Mouse (Mus musculus): ENCODE measurements around the gene Atp5c1. TPM values are rescaled to one million over a fixed set of nuclear protein-coding genes. Genes with fewer than 3 reads are reported as not detected.
A peak's percentile ranks its signal among the peaks of the same experiment; 100 is the strongest.

Gene Atp5c1
- polyA plus RNA-seq, 1 experiment from 2014 or later = 661 TPM

DNA sequence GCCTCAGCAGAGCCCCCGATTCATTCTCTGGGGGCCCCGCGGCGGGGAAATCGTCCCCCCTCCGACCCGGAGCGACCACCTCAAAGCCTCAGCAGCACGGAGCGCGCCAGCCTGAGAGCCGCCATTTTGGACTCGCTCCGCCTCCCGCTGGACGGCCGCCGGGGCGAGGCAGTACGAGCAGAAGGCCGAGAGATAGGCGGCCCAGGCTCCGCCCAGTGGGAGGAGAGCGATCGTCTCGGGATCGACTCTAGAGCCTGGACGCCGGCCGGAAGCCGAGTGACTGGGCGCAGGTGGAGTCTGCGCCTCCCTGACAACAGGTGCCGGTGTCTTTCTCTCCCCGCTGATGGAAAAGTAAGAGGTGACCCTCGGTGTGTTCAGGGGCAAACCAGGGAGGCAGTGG lies 31.8 kb downstream of the Atp5c1 start, which contains the start of gene Taf3:
TSS of gene Taf3 (minus strand) at position 136 of the 400 bp plus-strand sequence.
- H3K4me1 ChIP-seq = peaks cover 14% of the 10 kb centered on the region
- ATAC-seq (replicated peaks; ENCODE audit: low FRiP score) = peak; percentile 94
- H3K27me3 ChIP-seq = no peaks in the 10 kb centered on the region
- H3K27ac ChIP-seq = no peak within 1 kb of the TSS
- H3K4me2 ChIP-seq = peak within 1 kb of the TSS; percentile 83
- H3K9ac ChIP-seq = peak within 1 kb of the TSS; percentile 67
- H3K36me3 ChIP-seq = no peaks in the 10 kb centered on the region
- peak within 1 kb of the TSS; percentile 94 for H3K4me3 ChIP-seq (replicated peaks)
- no peaks in the 10 kb centered on the region for H3K9me3 ChIP-seq (replicated peaks)
- WGBS = under 1% methylated on average over 36 of the region's 36 CpGs

DNA sequence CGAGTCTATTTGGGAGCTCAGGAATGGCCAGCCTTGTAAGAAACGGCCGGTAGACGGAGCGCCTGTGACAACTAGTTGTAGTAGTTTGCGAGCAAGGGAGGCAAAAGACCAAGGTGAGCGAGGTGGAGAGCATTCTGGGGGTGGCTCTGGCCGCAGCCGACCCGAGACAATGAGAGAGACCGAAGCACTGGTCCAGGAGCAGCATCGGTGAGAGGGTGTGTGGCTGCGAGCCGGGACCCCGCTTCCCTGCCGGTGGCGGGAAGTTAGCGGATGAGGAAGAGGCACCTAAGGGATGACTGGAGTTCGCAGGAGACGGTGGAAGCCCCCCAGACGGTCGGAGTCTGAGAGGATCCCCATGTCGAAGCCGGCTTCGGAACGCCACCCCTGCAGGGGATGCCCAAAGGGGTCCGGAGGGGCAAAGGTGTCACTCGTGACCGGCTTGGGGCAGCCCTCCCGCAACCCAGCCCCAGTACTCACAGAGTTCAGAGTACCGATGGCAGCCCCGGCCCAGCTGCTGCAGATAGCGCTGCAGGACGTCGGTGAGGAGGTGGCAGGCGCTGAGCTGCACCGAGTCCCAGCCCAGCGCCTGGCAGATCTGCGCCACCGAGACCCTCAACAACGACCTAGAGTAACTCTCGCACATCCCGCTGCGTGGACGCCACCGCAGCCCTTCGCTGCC lies 32.4 kb downstream of the Atp5c1 start:
- no peaks in the 10 kb centered on the region for H3K36me3 ChIP-seq
- H3K9ac ChIP-seq = peak overlapping the region; percentile 67
- ATAC-seq (replicated peaks; ENCODE audit: low FRiP score) = peak; percentile 75
- H3K4me2 ChIP-seq = peak overlapping the region; percentile 83
- WGBS = under 1% methylated on average over 47 of the region's 47 CpGs
- H3K9me3 ChIP-seq (replicated peaks) = no peaks in the 10 kb centered on the region
- H3K27ac ChIP-seq = no peak overlapping the region
- peaks cover 14% of the 10 kb centered on the region for H3K4me1 ChIP-seq
- H3K4me3 ChIP-seq (replicated peaks) = peak overlapping the region; percentile 94
- no peaks in the 10 kb centered on the region for H3K27me3 ChIP-seq

DNA sequence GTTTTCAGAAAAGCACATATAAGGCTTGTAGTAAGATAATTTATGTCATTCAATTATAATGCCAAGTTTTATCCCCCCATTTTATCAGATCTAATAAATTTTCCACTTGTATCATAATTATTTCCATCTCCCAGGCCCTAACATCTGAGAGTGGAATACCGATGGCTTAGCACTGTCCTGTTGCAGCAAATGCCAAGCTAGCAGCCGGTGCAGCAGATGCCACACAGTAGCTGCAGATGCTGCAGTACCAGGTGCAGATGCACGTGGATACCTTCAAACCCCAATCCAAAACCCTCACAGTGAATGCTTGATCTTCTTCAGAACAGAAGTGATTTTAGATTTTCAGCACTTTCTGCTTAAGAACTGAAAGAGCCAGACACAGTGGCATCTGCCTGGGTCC lies 45.3 kb downstream of the Atp5c1 start:
- Histone ChIP-seq H3K4me1 (peaks cover 2% of the 10 kb centered on the region; the same call in 1 of the 2 replicates), H3K36me3 (peaks cover 10% of the 10 kb centered on the region; the same call in 1 of the 2 replicates), H3K9me3 (replicated peaks) (no peaks in the 10 kb centered on the region), H3K4me2 (no peak overlapping the region), H3K27ac (no peak overlapping the region), H3K27me3 (no peaks in the 10 kb centered on the region), H3K9ac (no peak overlapping the region), H3K4me3 (replicated peaks) (no peak overlapping the region)
- WGBS = 83% methylated on average over 3 of the region's 3 CpGs
- ATAC-seq (replicated peaks; ENCODE audit: low FRiP score) = no peak

DNA sequence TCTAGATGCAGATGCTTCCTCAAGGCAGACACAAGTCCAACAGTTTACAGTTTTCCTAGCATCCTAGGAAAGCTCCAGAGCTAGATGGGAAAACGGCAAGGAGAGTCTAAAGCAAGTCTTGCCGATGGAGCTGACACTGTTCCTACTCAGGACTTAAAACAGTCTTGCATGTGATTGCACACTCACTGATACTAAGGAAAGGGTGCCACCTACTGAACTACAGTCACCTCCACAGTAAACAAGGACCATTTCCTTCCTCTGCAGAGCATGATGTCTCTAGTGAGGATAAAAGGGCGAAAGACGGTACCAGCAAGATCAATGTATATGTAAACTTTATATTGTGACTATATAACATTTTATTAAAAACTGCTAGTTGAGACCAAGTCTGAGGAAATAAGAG lies 46.6 kb downstream of the Atp5c1 start:
- Histone ChIP-seq H3K27ac (no peak overlapping the region), H3K9me3 (replicated peaks) (no peaks in the 10 kb centered on the region), H3K4me1 (peaks cover 2% of the 10 kb centered on the region; the same call in 1 of the 2 replicates), H3K36me3 (no peaks in the 10 kb centered on the region), H3K27me3 (no peaks in the 10 kb centered on the region), H3K4me2 (no peak overlapping the region), H3K9ac (no peak overlapping the region), H3K4me3 (replicated peaks) (no peak overlapping the region)
- WGBS = 52% methylated on average over 4 of the region's 4 CpGs
- no peak for ATAC-seq (replicated peaks; ENCODE audit: low FRiP score)

DNA sequence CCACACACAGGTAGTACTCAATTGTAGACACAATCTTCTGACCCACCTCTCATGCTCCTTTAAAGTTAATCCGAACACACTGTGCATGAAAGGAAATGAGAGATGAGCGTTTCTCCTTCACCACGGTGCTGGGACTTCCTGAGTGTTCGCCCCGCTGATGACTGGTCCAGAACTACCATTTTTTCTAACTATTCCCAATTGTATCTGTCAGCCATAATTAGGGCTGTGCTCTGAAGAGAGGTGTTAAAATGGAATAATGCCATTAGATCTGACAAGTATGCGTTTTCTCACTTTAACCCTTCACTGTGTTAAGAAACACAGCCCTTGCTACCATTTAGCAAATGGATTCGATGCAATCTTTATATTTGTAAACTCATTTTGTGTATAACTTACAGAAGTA lies 50.6 kb downstream of the Atp5c1 start:
- Histone ChIP-seq H3K4me3 (replicated peaks) (no peak overlapping the region), H3K9ac (no peak overlapping the region), H3K27ac (no peak overlapping the region), H3K9me3 (replicated peaks) (no peaks in the 10 kb centered on the region), H3K4me2 (no peak overlapping the region), H3K4me1 (peaks cover 2% of the 10 kb centered on the region; the same call in 1 of the 2 replicates), H3K36me3 (no peaks in the 10 kb centered on the region), H3K27me3 (no peaks in the 10 kb centered on the region)
- no peak for ATAC-seq (replicated peaks; ENCODE audit: low FRiP score)
- WGBS = 80% methylated on average over 7 of the region's 7 CpGs

DNA sequence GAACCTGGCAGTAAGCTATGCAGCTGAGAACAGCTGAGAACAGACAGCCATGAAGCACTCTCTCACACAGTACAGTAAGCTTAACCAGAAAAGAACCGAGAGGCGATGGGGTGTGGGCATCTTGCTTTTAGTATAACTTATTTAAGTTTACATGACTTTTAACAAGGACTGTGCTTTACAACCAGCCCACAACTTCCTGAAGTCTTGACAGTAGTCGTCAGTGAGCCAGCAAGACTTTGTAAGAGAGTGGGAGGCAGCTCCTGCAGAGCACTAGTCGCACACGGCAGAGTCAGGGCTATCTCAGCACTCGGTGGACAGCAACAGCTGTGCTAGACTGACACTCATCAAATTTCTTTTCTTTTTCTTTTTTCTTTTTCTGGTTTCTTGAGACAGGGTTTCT lies 56.0 kb downstream of the Atp5c1 start:
- ATAC-seq (replicated peaks; ENCODE audit: low FRiP score) = no peak
- 74% methylated on average over 6 of the region's 6 CpGs for WGBS
- Histone ChIP-seq H3K9me3 (replicated peaks) (no peaks in the 10 kb centered on the region), H3K9ac (no peak overlapping the region), H3K27me3 (no peaks in the 10 kb centered on the region), H3K36me3 (no peaks in the 10 kb centered on the region), H3K4me3 (replicated peaks) (no peak overlapping the region), H3K27ac (no peak overlapping the region), H3K4me2 (no peak overlapping the region), H3K4me1 (no peaks in the 10 kb centered on the region)

DNA sequence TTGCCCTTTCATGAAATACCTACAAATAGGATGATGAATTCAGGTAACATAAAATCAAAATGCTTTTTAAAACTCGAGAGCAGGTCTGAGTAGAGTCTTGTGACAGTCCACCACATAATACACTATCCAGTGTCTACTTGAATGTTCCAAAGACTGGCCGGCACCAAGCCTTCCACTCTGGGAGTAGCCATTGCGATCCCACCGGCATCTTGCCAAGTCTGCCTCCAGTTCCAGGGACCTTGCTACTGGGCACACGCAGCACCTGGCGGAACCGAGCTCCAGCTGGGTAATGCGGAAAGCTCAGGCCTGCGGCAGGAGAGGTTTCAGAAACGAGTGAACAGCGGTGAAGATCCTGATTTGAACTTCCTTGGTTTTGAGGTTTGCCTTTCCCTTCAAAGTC lies 59.0 kb downstream of the Atp5c1 start:
- Histone ChIP-seq H3K36me3 (no peaks in the 10 kb centered on the region), H3K4me2 (no peak overlapping the region), H3K4me3 (replicated peaks) (no peak overlapping the region), H3K27ac (no peak overlapping the region), H3K4me1 (no peaks in the 10 kb centered on the region), H3K9me3 (replicated peaks) (no peaks in the 10 kb centered on the region), H3K9ac (no peak overlapping the region), H3K27me3 (no peaks in the 10 kb centered on the region)
- no peak for ATAC-seq (replicated peaks; ENCODE audit: low FRiP score)
- 93% methylated on average over 11 of the region's 11 CpGs for WGBS

DNA sequence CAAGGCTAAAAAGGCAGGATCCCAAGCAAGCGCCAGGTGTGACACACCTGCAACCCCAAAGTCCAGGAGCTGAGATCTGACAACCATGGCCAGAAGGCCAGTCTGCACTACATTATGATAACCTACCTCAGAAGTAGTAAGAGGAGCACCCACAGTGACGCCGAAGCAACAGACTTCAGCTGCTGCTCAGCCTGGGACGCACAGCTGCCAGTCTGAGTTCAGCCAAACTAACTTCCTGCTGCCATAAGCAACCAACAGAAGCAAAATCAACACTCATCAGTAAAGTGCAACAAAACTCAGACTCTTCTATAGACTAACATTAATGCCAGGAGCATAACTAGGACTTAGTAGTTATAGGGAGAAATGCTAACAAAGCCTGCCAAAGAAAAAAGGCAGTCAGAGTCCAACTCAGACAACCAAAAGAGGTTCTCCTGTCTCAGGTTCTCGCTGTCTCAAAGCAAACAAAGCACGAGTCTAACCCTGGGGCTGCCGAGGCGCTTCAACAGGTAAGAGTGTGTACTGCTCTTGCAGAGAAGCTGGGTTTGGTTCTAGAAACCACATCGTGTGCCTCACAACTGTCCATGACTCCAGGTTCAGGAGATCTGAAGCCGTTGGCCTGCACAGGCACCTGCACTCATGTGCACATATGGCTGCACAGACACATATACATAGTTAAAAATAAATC lies 65.2 kb downstream of the Atp5c1 start:
- ATAC-seq (replicated peaks; ENCODE audit: low FRiP score) = no peak
- no peak overlapping the region for H3K27ac ChIP-seq
- no peaks in the 10 kb centered on the region for H3K9me3 ChIP-seq (replicated peaks)
- H3K4me2 ChIP-seq = no peak overlapping the region
- H3K9ac ChIP-seq = no peak overlapping the region
- H3K36me3 ChIP-seq = no peaks in the 10 kb centered on the region
- no peaks in the 10 kb centered on the region for H3K27me3 ChIP-seq
- WGBS = 81% methylated on average over 10 of the region's 10 CpGs
- no peak overlapping the region for H3K4me3 ChIP-seq (replicated peaks)
- H3K4me1 ChIP-seq = peaks cover 2% of the 10 kb centered on the region; the same call in 1 of the 2 replicates

DNA sequence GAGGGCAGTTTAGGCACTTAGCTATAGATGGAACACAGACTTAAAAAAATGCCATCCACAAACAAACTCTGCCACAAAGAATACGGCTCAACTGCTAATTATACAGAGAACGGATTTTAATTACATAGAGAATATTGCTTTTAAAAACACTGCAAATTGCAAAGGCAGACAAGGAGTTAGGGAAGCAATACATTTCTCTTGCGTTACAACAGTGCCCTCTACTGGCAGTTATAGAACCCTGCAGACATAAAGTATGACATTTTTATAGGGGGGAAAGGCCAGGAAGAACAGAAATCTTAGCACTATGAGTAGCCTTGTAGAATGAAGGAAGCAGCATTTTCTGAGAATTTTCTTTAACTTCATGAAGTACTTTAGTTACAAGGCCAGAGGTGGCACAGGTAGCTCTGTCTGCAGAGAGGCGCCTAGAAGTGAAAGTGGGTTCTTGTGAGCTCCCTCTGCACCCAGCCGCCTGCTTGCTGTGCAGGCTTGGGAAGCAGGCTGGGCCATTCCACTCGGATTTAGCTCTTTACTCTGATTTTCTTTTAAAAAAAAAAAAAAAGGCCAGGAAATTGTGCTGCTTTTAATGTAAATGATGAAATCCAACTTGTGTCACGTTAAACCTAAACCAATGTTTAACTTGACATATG lies 69.9 kb downstream of the Atp5c1 start:
- 0 out of 2 replicates have a peak overlapping the region, but pooled peaks have one; percentile 20 for H3K4me2 ChIP-seq
- 0 out of 2 replicates have a peak, but pooled peaks have one; percentile 64 for ATAC-seq (replicated peaks; ENCODE audit: low FRiP score)
- no peak overlapping the region for H3K4me3 ChIP-seq (replicated peaks)
- H3K9me3 ChIP-seq (replicated peaks) = no peaks in the 10 kb centered on the region
- H3K27ac ChIP-seq = 0 out of 2 replicates have a peak overlapping the region, but pooled peaks have one; percentile 29
- no peak overlapping the region for H3K9ac ChIP-seq
- H3K27me3 ChIP-seq = no peaks in the 10 kb centered on the region
- WGBS = 36% methylated on average over 7 of the region's 7 CpGs
- H3K36me3 ChIP-seq = no peaks in the 10 kb centered on the region
- peaks cover 7% of the 10 kb centered on the region; the same call in 1 of the 2 replicates for H3K4me1 ChIP-seq

DNA sequence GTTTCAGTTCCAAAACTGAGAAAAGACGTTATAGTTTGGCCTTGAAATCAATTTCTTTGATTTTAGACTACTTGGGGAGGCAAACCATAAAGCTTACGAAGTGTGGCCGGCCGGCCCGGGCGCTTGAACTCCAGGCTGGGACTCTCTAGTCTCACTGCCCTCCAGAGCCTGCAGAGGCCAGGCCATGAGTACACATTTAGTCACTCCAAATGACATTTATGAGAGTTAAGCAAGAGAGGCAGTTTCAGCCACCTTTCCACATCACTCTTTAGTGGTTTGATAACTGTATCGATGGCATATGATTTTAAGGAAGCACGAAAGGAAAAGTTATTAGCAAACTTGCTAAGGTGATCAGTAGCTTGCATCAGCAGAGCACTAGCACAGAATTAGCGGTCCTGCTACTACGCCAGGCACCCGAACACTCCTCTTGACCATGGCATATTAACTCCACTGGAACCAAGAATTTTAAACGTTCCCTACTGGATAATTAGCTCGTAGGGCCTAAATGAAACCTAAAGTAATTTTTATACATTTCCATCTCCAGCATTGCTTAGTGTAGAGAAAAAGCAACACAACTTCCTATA lies 70.5 kb downstream of the Atp5c1 start:
- Histone ChIP-seq H3K36me3 (no peaks in the 10 kb centered on the region), H3K27ac (peak overlapping the region; percentile 29; the same call in 1 of the 2 replicates), H3K27me3 (no peaks in the 10 kb centered on the region), H3K9ac (no peak overlapping the region), H3K4me3 (replicated peaks) (no peak overlapping the region), H3K4me2 (peak overlapping the region; percentile 20; the same call in 1 of the 2 replicates), H3K9me3 (replicated peaks) (no peaks in the 10 kb centered on the region), H3K4me1 (peaks cover 12% of the 10 kb centered on the region; the same call in 1 of the 2 replicates)
- ATAC-seq (replicated peaks; ENCODE audit: low FRiP score) = peak; percentile 63; the same call in 1 of the 2 replicates
- WGBS = 59% methylated on average over 13 of the region's 13 CpGs

DNA sequence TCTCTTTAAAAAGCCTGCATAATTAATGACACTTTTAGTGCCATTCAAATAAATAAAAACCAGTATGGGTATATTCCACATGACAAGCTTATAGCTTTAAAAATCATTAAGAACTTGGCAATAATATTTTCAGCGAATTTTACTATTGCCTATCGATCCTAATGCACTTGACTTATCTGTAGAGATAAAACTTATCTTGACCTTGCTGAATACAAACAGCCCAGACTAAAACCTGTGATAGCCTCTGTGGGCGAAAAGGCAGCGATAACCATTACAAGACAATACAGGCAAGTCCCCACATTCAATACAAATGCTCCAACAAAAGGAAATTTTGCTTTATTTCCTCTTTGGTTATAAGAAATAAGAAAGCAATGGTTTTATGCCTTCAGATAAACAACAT lies 71.7 kb downstream of the Atp5c1 start:
- H3K4me3 ChIP-seq (replicated peaks) = no peak overlapping the region
- 77% methylated on average over 4 of the region's 4 CpGs for WGBS
- 0 out of 2 replicates have a peak overlapping the region, but pooled peaks have one; percentile 5 for H3K9ac ChIP-seq
- peak overlapping the region; percentile 15; the same call in 1 of the 2 replicates for H3K4me2 ChIP-seq
- H3K9me3 ChIP-seq (replicated peaks) = no peaks in the 10 kb centered on the region
- no peaks in the 10 kb centered on the region for H3K36me3 ChIP-seq
- ATAC-seq (replicated peaks; ENCODE audit: low FRiP score) = no peak
- peaks cover 14% of the 10 kb centered on the region; the same call in 1 of the 2 replicates for H3K4me1 ChIP-seq
- no peaks in the 10 kb centered on the region for H3K27me3 ChIP-seq
- H3K27ac ChIP-seq = no peak overlapping the region

Measured in kidney, embryonic 15.5 days (tissue).